Comparison of ENCODE assay signal across 11 mouse cellular contexts in genomic region chr17:86670731-86671130, GRCm38 (mm10).
A peak's percentile ranks its signal among the peaks of the same experiment; 100 is the strongest.
DNase-seq lines count a peak whose midpoint lies in the region; TF ChIP-seq lines count a peak whose summit lies in the region.
"Had no signal": no experiment of that assay in that cellular context is flagged by ENCODE, and none has a peak within 500 bp of the region (broad histone marks: within the 10 kb centered on the region; RNA-seq: fewer than 3 reads in every experiment).

No protein-coding gene starts in this region.

- H3K4me3 ChIP-seq in ES-E14 (ENCODE audit: insufficient read depth in 1 of 2, low read depth in 1 of 2, low read length in 2 of 2, poor library complexity in 1 of 2, severe bottlenecking in 1 of 2), result no peak overlapping the region
- H3K4me3 ChIP-seq: limb, embryonic 13.5 days; neural tube, embryonic 12.5 days had no signal

- H3K27ac ChIP-seq in ES-E14 (ENCODE audit: insufficient read depth, low read depth, low read length, poor library complexity, severe bottlenecking), result no peak overlapping the region
- H3K27ac ChIP-seq: limb, embryonic 13.5 days; neural tube, embryonic 12.5 days had no signal

- in situ Hi-C loops in ES-E14 (cut with MboI; ENCODE audit: low sequenced_read_pairs in 2 of 2, unreplicated experiment in 2 of 2), result no loop called here

- H3K9ac ChIP-seq in ES-E14 (ENCODE audit: insufficient read depth, low read depth, low read length, poor library complexity, severe bottlenecking), result peak overlapping the region; percentile 37; the same call in 1 of the 2 replicates
- H3K9ac ChIP-seq: limb, embryonic 13.5 days; neural tube, embryonic 12.5 days had no signal

- H3K4me1 ChIP-seq in ES-E14 (ENCODE audit: control insufficient read depth in 2 of 2, insufficient read depth in 2 of 2, low read length in 2 of 2, poor library complexity in 1 of 2), result peaks cover 4 to 25% of the 10 kb centered on the region in 2 experiments; a peak in 3 of 4 replicates
- H3K4me1 ChIP-seq: limb, embryonic 13.5 days; neural tube, embryonic 12.5 days had no signal

- no peaks in the 10 kb centered on the region for H3K36me3 ChIP-seq in ES-E14 (ENCODE audit: control insufficient read depth, insufficient read depth, low read length, poor library complexity, severe bottlenecking)
- H3K36me3 ChIP-seq: limb, embryonic 13.5 days; neural tube, embryonic 12.5 days had no signal

- intact Hi-C loops in heart, postnatal 36 days (cut with DNase I), result no loop called here

- no peaks in the 10 kb centered on the region for H3K9me3 ChIP-seq in ES-E14 (ENCODE audit: control insufficient read depth, insufficient read depth, low read depth, low read length)
- H3K9me3 ChIP-seq: limb, embryonic 13.5 days; neural tube, embryonic 12.5 days had no signal

- peak; percentile 11 for DNase-seq in adrenal gland, adult 2 months
- no peak for DNase-seq in adrenal gland, postnatal 14 days
- DNase-seq in ES-E14 (ENCODE audit: low read depth, low spot score), result no peak
- peak; percentile 16 to 19 for DNase-seq in heart, postnatal 36 days
- DNase-seq in kidney, postnatal 4 days, result peak; percentile 34 to 37
- DNase-seq in thymus, postnatal 4 days, result no peak
- no peak for DNase-seq in cerebellum, adult 11-12 months
- DNase-seq in thymus, adult 18-20 months, result no peak
- DNase-seq: cerebellum, adult 11 months had no signal

TF ChIP-seq in ES-E14, 5 proteins besides CTCF, POLR2A, EP300 and RAD21:
- no peak for TF ChIP-seq MAFK (IDR thresholded peaks at IDR 0.05; ENCODE audit: insufficient read depth, low read depth, low read length)
- TF ChIP-seq CHD2 (IDR thresholded peaks at IDR 0.05; ENCODE audit: low read depth, low read length), result no peak
- TF ChIP-seq ZC3H11A (IDR thresholded peaks at IDR 0.05; ENCODE audit: borderline replicate concordance, low read depth, low read length), result no peak
- TF ChIP-seq ZNF384 (IDR thresholded peaks at IDR 0.05; ENCODE audit: low read depth, low read length), result no peak
- TF ChIP-seq HCFC1 (IDR thresholded peaks at IDR 0.05; ENCODE audit: borderline replicate concordance, insufficient read depth, low read length), result no peak

Comparison
In these comparisons a context has a peak if more than half of its experiments do, and no peak if none do; other contexts are left out.
1. DNase-seq: peak in adrenal gland, adult 2 months (single experiment), heart, postnatal 36 days (2 of 2) and kidney, postnatal 4 days (2 of 2); none in adrenal gland, postnatal 14 days (single experiment), ES-E14 (single experiment), thymus, postnatal 4 days (single experiment), cerebellum, adult 11-12 months (single experiment) and thymus, adult 18-20 months (0 of 2).